Mouse (Mus musculus): ENCODE results near the gene Syne3.
A peak's percentile ranks its signal among the peaks of the same experiment; 100 is the strongest.

Gene Syne3

GRCm38 (mm10) chr12:105009370-105010212 is at the start of gene Syne3:
TSS of gene Syne3 (minus strand) at chr12:105009809.
- DNase-seq (ENCODE audit: low read depth): peak; percentile 84

GRCm38 (mm10) chr12:105055308-105055707 is 45.7 kb upstream of the Syne3 start:
- no peak for DNase-seq (ENCODE audit: low read depth)

- DNase-seq (ENCODE audit: low read depth): no peak
These were observed 44.4 kb upstream of the Syne3 start for GRCm38 (mm10) chr12:105054041-105054440.

- DNase-seq (ENCODE audit: low read depth): peak; percentile 81
These were observed 41.3 kb upstream of the Syne3 start for GRCm38 (mm10) chr12:105050898-105051297.

GRCm38 (mm10) chr12:105049813-105050212 is 40.2 kb upstream of the Syne3 start:
- DNase-seq (ENCODE audit: low read depth): no peak

- DNase-seq (ENCODE audit: low read depth): peak; percentile 16
These were observed 38.8 kb upstream of the Syne3 start for GRCm38 (mm10) chr12:105048301-105048863.

- no peak for DNase-seq (ENCODE audit: low read depth)
These were observed 35.2 kb upstream of the Syne3 start for GRCm38 (mm10) chr12:105044775-105045174.

- no peak for DNase-seq (ENCODE audit: low read depth)
These were observed 33.5 kb upstream of the Syne3 start for GRCm38 (mm10) chr12:105043081-105043480.

GRCm38 (mm10) chr12:105040950-105041349 is 31.3 kb upstream of the Syne3 start:
- no peak for DNase-seq (ENCODE audit: low read depth)

GRCm38 (mm10) chr12:105039578-105040289 is 30.1 kb upstream of the Syne3 start:
- DNase-seq (ENCODE audit: low read depth): no peak

- DNase-seq (ENCODE audit: low read depth): no peak
These were observed 29.3 kb upstream of the Syne3 start for GRCm38 (mm10) chr12:105038918-105039317.

GRCm38 (mm10) chr12:105038211-105038610 is 28.6 kb upstream of the Syne3 start:
- DNase-seq (ENCODE audit: low read depth): no peak

GRCm38 (mm10) chr12:105034130-105034769 is 24.6 kb upstream of the Syne3 start:
- no peak for DNase-seq (ENCODE audit: low read depth)

GRCm38 (mm10) chr12:105032832-105033775 is 23.5 kb upstream of the Syne3 start:
- DNase-seq (ENCODE audit: low read depth): peak; percentile 30

- peak; percentile 100 for DNase-seq (ENCODE audit: low read depth)
These were observed 22.7 kb upstream of the Syne3 start, which contains the start of gene Glrx5 for GRCm38 (mm10) chr12:105032147-105032831. TSS of gene Glrx5 (plus strand) at chr12:105032688.

- DNase-seq (ENCODE audit: low read depth): peak; percentile 49
These were observed 21.8 kb upstream of the Syne3 start for GRCm38 (mm10) chr12:105031081-105032058.

- no peak for DNase-seq (ENCODE audit: low read depth)
These were observed 20.3 kb upstream of the Syne3 start for GRCm38 (mm10) chr12:105029890-105030289.

- DNase-seq (ENCODE audit: low read depth): peak; percentile 89
These were observed 17.8 kb upstream of the Syne3 start for GRCm38 (mm10) chr12:105027323-105027991.

All from NIH3T3 (cell line).